Mouse (Mus musculus): ENCODE measurements around the gene Eef1b2.
A peak's percentile ranks its signal among the peaks of the same experiment; 100 is the strongest.
"Not testable (repeated sequence)": the region's sequence is repeated elsewhere in the genome, so short reads cannot be mapped to it uniquely, and the experiment has no call there.

Gene Eef1b2

GRCm38 (mm10) chr1:63176604-63177421, at the start of gene Eef1b2, which contains the start of gene Ndufs1:
TSS of gene Eef1b2 (plus strand) at chr1:63176825.
TSS of gene Ndufs1 (minus strand) at chr1:63176833.
- DNase-seq (ENCODE audit: extremely low read depth, low read depth, low spot score) = peak; percentile 86

GRCm38 (mm10) chr1:63129273-63129672, 47.4 kb upstream of the Eef1b2 start:
- no peak for DNase-seq (ENCODE audit: extremely low read depth, low read depth, low spot score)

- DNase-seq (ENCODE audit: extremely low read depth, low read depth, low spot score) = no peak
Measured at GRCm38 (mm10) chr1:63129857-63130690, 46.6 kb upstream of the Eef1b2 start.

GRCm38 (mm10) chr1:63130883-63131282, 45.7 kb upstream of the Eef1b2 start:
- no peak for DNase-seq (ENCODE audit: extremely low read depth, low read depth, low spot score)

- no peak for DNase-seq (ENCODE audit: extremely low read depth, low read depth, low spot score)
Measured at GRCm38 (mm10) chr1:63131766-63132165, 44.9 kb upstream of the Eef1b2 start.

- no peak for DNase-seq (ENCODE audit: extremely low read depth, low read depth, low spot score)
Measured at GRCm38 (mm10) chr1:63134530-63134929, 42.1 kb upstream of the Eef1b2 start.

GRCm38 (mm10) chr1:63137971-63138370, 38.7 kb upstream of the Eef1b2 start:
- no peak for DNase-seq (ENCODE audit: extremely low read depth, low read depth, low spot score)

- DNase-seq (ENCODE audit: extremely low read depth, low read depth, low spot score) = not testable (repeated sequence)
Measured at GRCm38 (mm10) chr1:63138586-63138985, 38.0 kb upstream of the Eef1b2 start.

GRCm38 (mm10) chr1:63140231-63140630, 36.4 kb upstream of the Eef1b2 start:
- no peak for DNase-seq (ENCODE audit: extremely low read depth, low read depth, low spot score)

GRCm38 (mm10) chr1:63168638-63169037, 8.0 kb upstream of the Eef1b2 start:
- DNase-seq (ENCODE audit: extremely low read depth, low read depth, low spot score) = no peak

- no peak for DNase-seq (ENCODE audit: extremely low read depth, low read depth, low spot score)
Measured at GRCm38 (mm10) chr1:63175853-63176252, 772 bp upstream of the Eef1b2 start.

GRCm38 (mm10) chr1:63176259-63176603, 394 bp upstream of the Eef1b2 start:
- no peak for DNase-seq (ENCODE audit: extremely low read depth, low read depth, low spot score)

GRCm38 (mm10) chr1:63178308-63178707, 1.7 kb downstream of the Eef1b2 start:
- DNase-seq (ENCODE audit: extremely low read depth, low read depth, low spot score) = no peak

GRCm38 (mm10) chr1:63180122-63180521, 3.5 kb downstream of the Eef1b2 start:
- DNase-seq (ENCODE audit: extremely low read depth, low read depth, low spot score) = no peak

GRCm38 (mm10) chr1:63180575-63180974, 4.0 kb downstream of the Eef1b2 start:
- DNase-seq (ENCODE audit: extremely low read depth, low read depth, low spot score) = not testable (repeated sequence)

GRCm38 (mm10) chr1:63181019-63181418, 4.4 kb downstream of the Eef1b2 start:
- DNase-seq (ENCODE audit: extremely low read depth, low read depth, low spot score) = peak; percentile 66

- no peak for DNase-seq (ENCODE audit: extremely low read depth, low read depth, low spot score)
Measured at GRCm38 (mm10) chr1:63181480-63181879, 4.9 kb downstream of the Eef1b2 start.

- no peak for DNase-seq (ENCODE audit: extremely low read depth, low read depth, low spot score)
Measured at GRCm38 (mm10) chr1:63182212-63182611, 5.6 kb downstream of the Eef1b2 start.

- no peak for DNase-seq (ENCODE audit: extremely low read depth, low read depth, low spot score)
Measured at GRCm38 (mm10) chr1:63182636-63183270, 6.1 kb downstream of the Eef1b2 start.

GRCm38 (mm10) chr1:63185430-63185829, 8.8 kb downstream of the Eef1b2 start:
- not testable (repeated sequence) for DNase-seq (ENCODE audit: extremely low read depth, low read depth, low spot score)

- DNase-seq (ENCODE audit: extremely low read depth, low read depth, low spot score) = no peak
Measured at GRCm38 (mm10) chr1:63188536-63188935, 11.9 kb downstream of the Eef1b2 start.

Data from fat pad, adult 2 months (tissue).